Mouse (Mus musculus): ENCODE data around the gene Gm49510.

- TF ChIP-seq POLR2A (IDR thresholded peaks at IDR 0.05; ENCODE audit: insufficient read depth, low read length) (no peak), CTCF (IDR thresholded peaks at IDR 0.05; ENCODE audit: low read depth, low read length) (no peak), EP300 (IDR thresholded peaks at IDR 0.05; ENCODE audit: insufficient read depth, low read depth, low read length) (no peak)
Observed at GRCm38 (mm10) chr15:78937963-78938362, 38.5 kb downstream of the Gm49510 start.

Data from ES-Bruce4 (cell line).